Mouse (Mus musculus) central nervous system, embryonic 14 days (tissue): Measurements from ENCODE around the gene Lsm5. TPM values are rescaled to one million over a fixed set of nuclear protein-coding genes. Genes with fewer than 3 reads are reported as not detected.

Experiments used
- polyA plus RNA-seq: library from polyadenylated mRNA; depleted of rRNA; stranded (reverse); fragments of >200 nt; gene quantifications from 2 replicates; pipeline ENCODE4 v1.2.3, GENCODE M21; 2012; rRNA removed

Gene Lsm5
- 92.4 and 116 TPM in 2 replicates for polyA plus RNA-seq

GRCm38 (mm10) chr6:56703931-56704900 is at the start of gene Lsm5:
Gene Lsm5 (minus strand): TSS chr6:56704710.

GRCm38 (mm10) chr6:56714574-56715269 is 10.2 kb upstream of the Lsm5 start, which contains the start of gene Avl9:
Gene Avl9 (plus strand): TSS chr6:56714899.

Other genes with a start within 250 kb of the Lsm5 start
- gene Pde1c, start 135.6 kb downstream of the Lsm5 start, polyA plus RNA-seq = 9.9 and 10.2 TPM in 2 replicates
- gene Avl9, start 10.2 kb upstream of the Lsm5 start, polyA plus RNA-seq = 24.4 and 30.3 TPM in 2 replicates
- gene Kbtbd2, start 93.1 kb upstream of the Lsm5 start, polyA plus RNA-seq = 28.3 and 31.3 TPM in 2 replicates
- 40.0 and 90.3 TPM in 2 replicates for gene Fkbp9, start 127.3 kb upstream of the Lsm5 start, polyA plus RNA-seq
- gene Nt5c3, start 219.2 kb upstream of the Lsm5 start, polyA plus RNA-seq = 48.3 and 50.6 TPM in 2 replicates
- 0.36 and 0.43 TPM in 2 replicates for gene Vmn1r4, start 219.3 kb upstream of the Lsm5 start, polyA plus RNA-seq